ENCODE assay signal across 10 mouse cellular contexts in the genomic region with DNA sequence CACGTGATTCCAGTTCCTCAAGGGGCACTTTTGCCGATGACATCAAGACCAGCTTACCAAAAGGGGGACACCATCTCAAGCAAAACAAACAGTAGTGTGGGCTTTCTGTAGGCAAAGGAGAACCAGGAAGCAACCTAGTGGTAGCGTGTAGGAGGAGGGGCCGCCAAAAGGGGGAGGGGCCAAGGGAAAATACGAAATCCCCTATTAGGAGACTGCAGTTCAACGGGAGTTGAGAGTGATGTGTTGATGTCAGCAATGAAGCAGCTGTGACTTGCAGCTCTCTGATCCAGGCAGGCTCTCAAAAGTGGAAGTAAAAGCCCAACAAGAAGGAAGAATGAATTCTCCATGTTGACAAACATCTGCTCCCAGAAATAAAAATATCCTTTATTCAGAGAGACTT. TPM values are rescaled to one million over a fixed set of nuclear protein-coding genes. Genes with fewer than 3 reads are reported as not detected.
DNase-seq lines count a peak whose midpoint lies in the region; ATAC-seq and TF ChIP-seq lines count a peak whose summit lies in the region.
"Had no signal": no experiment of that assay in that cellular context is flagged by ENCODE, and none has a peak within 500 bp of the region (broad histone marks: within the 10 kb centered on the region; RNA-seq: fewer than 3 reads in every experiment).

No protein-coding gene starts in this region.

- H3K27ac ChIP-seq in bone marrow, adult 2 months (ENCODE audit: control insufficient read depth, insufficient read depth, low read depth, low read length, poor library complexity): peak overlapping the region; percentile 17; the same call in 1 of the 2 replicates
- H3K27ac ChIP-seq: embryonic facial prominence, embryonic 12.5 days had no signal

- H3K4me3 ChIP-seq in bone marrow, adult 2 months (replicated peaks; ENCODE audit: control insufficient read depth, low read depth, low read length): peak overlapping the region; percentile 19
- H3K4me3 ChIP-seq: embryonic facial prominence, embryonic 12.5 days had no signal

- DNase-seq in CD4-positive, CD25-positive, alpha-beta regulatory T cell, adult 2 months (ENCODE audit: low read depth, low spot score): peak; percentile 90
- peak; percentile 74 for DNase-seq in lung, postnatal 14 days
- peak; percentile 28 for DNase-seq in testis, postnatal 14 days (ENCODE audit: low spot score)
- DNase-seq in cerebellum, adult 11-12 months: no peak
- no peak for DNase-seq in cerebellum, adult 8-10 months
- DNase-seq in cerebellum, postnatal 10 days: no peak

- WGBS in bone marrow, adult 2 months: 1% methylated on average over 6 of the region's 6 CpGs

- no peak for TF ChIP-seq CTCF in bone marrow, adult 2 months (IDR thresholded peaks at IDR 0.05; ENCODE audit: control insufficient read depth, insufficient read depth, low read length)

- peaks cover 6% of the 10 kb centered on the region; the same call in 1 of the 2 replicates for H3K4me1 ChIP-seq in bone marrow, adult 2 months (ENCODE audit: control insufficient read depth, insufficient read depth, low read length)

- ATAC-seq in hematopoietic stem cell, adult 5-6 weeks (replicated peaks in 1 of 2; ENCODE audit: insufficient read depth in 1 of 2, low FRiP score in 2 of 2, low TSS enrichment in 1 of 2, low read depth in 1 of 2, poor library complexity in 2 of 2, severe bottlenecking in 2 of 2): peak; percentile 85 to 87

- no peak for TF ChIP-seq POLR2A in bone marrow, adult 2 months (IDR thresholded peaks at IDR 0.05; ENCODE audit: borderline replicate concordance, control insufficient read depth, low read depth, low read length)

RNA-seq across cellular contexts. Expression of a gene that starts 17.7 kb away (rescaled TPM):
- 0.61 and 13.4 TPM in 2 replicates for polyA plus RNA-seq in bone marrow, adult 2 months (2011; ENCODE audit: insufficient read depth, insufficient read length, low replicate concordance, missing spikeins)
- total RNA-seq in hematopoietic stem cell, adult 5-6 weeks (2017): 0.06 and 0.69 TPM in 2 replicates
- polyA plus RNA-seq: neural tube, embryonic 14.5 days had no signal

RNA-seq across cellular contexts. Expression of a gene that starts 25.3 kb away (rescaled TPM):
- 38.4 and 48.4 TPM in 2 replicates for polyA plus RNA-seq in bone marrow, adult 2 months (2011; ENCODE audit: insufficient read depth, insufficient read length, low replicate concordance, missing spikeins)
- total RNA-seq in hematopoietic stem cell, adult 5-6 weeks (2017): 131 and 147 TPM in 2 replicates

Comparison
In these comparisons a context has a peak if more than half of its experiments do, and no peak if none do; other contexts are left out.
1. DNase-seq: peak in CD4-positive, CD25-positive, alpha-beta regulatory T cell, adult 2 months (single experiment), lung, postnatal 14 days (single experiment) and testis, postnatal 14 days (single experiment); none in cerebellum, adult 11-12 months (single experiment), cerebellum, adult 8-10 months (single experiment) and cerebellum, postnatal 10 days (0 of 2).